Mouse (Mus musculus) embryonic facial prominence, embryonic 12.5 days (tissue): ENCODE data around the gene Tmem169. TPM values are rescaled to one million over a fixed set of nuclear protein-coding genes. Genes with fewer than 3 reads are reported as not detected.

Experiments
- ATAC-seq: fragments of 200-750 bp; cut with Nextera tagmentation; 2 replicates; pipeline ENCODE4 v1.8.0; 2017; ENCODE audit not compliant: insufficient number of reproducible peaks, insufficient read depth, low FRiP score, low TSS enrichment
- H3K27ac ChIP-seq: fragments of 300-500 bp; sonication (generic); 2 replicates; pipeline ENCODE4 v1.5.1; 2016; ENCODE audit warnings: mild to moderate bottlenecking
- H3K27me3 ChIP-seq: fragments of 300-500 bp; sonication (generic); 2 replicates; pipeline ENCODE4 v1.6.1; 2016; ENCODE audit warnings: mild to moderate bottlenecking, moderate library complexity
- H3K36me3 ChIP-seq: fragments of 300-500 bp; sonication (generic); 2 replicates; pipeline ENCODE4 v1.6.1; 2016; ENCODE audit warnings: mild to moderate bottlenecking
- H3K4me1 ChIP-seq: fragments of 300-500 bp; sonication (generic); 2 replicates; pipeline ENCODE4 v1.6.1; 2016
- H3K4me2 ChIP-seq: fragments of 300-500 bp; sonication (generic); replicated peaks from 2 replicates; pipeline ENCODE4 v1.6.1; 2016; ENCODE audit warnings: mild to moderate bottlenecking, moderate library complexity
- H3K4me3 ChIP-seq: fragments of 300-500 bp; sonication (generic); 2 replicates; pipeline ENCODE4 v1.5.1; 2016; ENCODE audit warnings: mild to moderate bottlenecking
- H3K9ac ChIP-seq: fragments of 300-500 bp; sonication (generic); 2 replicates; pipeline ENCODE4 v1.6.1; 2016; ENCODE audit warnings: mild to moderate bottlenecking, moderate library complexity
- H3K9me3 ChIP-seq: fragments of 300-500 bp; sonication (generic); 2 replicates; pipeline ENCODE4 v1.6.1; 2016; ENCODE audit warnings: mild to moderate bottlenecking, moderate library complexity
- WGBS: fragments of 180-500 bp; shearing (Covaris S2); methylation state at CpG from one replicate; pipeline ENCODE4 v1.1.7; 2016; 5-methylcytosine and 5-hydroxymethylcytosine counted together
- polyA plus RNA-seq: library from polyadenylated mRNA; unstranded; fragments of >200 nt; fragmentation: Nextera tagmentation; extraction: Ambion mirVana; gene quantifications from 2 replicates; pipeline ENCODE4 v1.2.1, GENCODE M21; 2016

Tmem169 gene
- polyA plus RNA-seq, 1 experiment from 2014 or later = 7.9 TPM

DNA sequence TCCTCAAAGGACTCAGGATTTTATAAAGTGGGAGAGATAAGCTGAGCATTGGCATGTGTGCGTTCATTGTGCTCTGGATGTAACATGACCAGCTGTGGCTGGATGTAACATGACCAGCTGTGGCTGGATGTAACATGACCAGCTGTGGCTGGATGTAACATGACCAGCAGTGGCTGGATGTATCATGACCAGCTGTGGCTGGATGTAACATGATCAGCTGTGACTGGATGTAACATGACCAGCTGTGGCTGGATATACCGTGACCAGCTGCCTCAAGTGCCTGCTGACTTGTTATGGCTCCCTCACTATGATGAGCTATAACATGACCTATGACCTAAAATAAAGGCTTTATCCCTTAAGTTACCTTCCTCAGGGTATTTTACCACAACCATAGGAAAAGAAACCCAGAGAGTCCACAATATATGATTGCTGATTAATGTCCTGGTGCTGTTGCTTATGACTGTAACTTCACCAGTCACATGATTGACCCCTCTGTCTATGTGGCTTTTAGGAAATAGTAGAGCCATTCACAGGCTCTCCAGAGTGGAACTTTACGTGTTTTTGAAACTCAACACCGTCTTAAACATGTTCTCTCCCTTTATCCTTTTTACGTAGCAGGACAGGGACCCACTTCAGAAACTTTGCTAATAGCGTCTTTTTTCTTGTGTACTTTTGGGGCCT, 25.7 kb downstream of the Tmem169 start:
- Histone ChIP-seq H3K9me3 (no peaks in the 10 kb centered on the region), H3K4me3 (no peak overlapping the region), H3K27me3 (no peaks in the 10 kb centered on the region), H3K4me1 (peaks cover 20% of the 10 kb centered on the region), H3K36me3 (peaks cover 10% of the 10 kb centered on the region), H3K27ac (peak overlapping the region; percentile 72), H3K9ac (no peak overlapping the region), H3K4me2 (peak overlapping the region; percentile 19; the same call in 1 of the 2 replicates)
- ATAC-seq = peak; percentile 66; the same call in 1 of the 2 replicates
- 43% methylated on average over 6 of the region's 6 CpGs for WGBS

GRCm38 (mm10) chr1:72312701-72313398, 28.7 kb downstream of the Tmem169 start:
- 82% methylated on average over 9 of the region's 9 CpGs for WGBS
- Histone ChIP-seq H3K9me3 (no peaks in the 10 kb centered on the region), H3K4me2 (no peak overlapping the region), H3K9ac (no peak overlapping the region), H3K27ac (no peak overlapping the region), H3K4me1 (peaks cover 20% of the 10 kb centered on the region), H3K36me3 (peaks cover 25% of the 10 kb centered on the region), H3K4me3 (no peak overlapping the region), H3K27me3 (no peaks in the 10 kb centered on the region)
- ATAC-seq = no peak

GRCm38 (mm10) chr1:72313399-72314039, 29.4 kb downstream of the Tmem169 start:
- no peaks in the 10 kb centered on the region for H3K27me3 ChIP-seq
- H3K4me1 ChIP-seq = peaks cover 16% of the 10 kb centered on the region
- no peak for ATAC-seq
- no peak overlapping the region for H3K4me2 ChIP-seq
- WGBS = 77% methylated on average over 5 of the region's 5 CpGs
- no peaks in the 10 kb centered on the region for H3K9me3 ChIP-seq
- no peak overlapping the region for H3K9ac ChIP-seq
- H3K27ac ChIP-seq = no peak overlapping the region
- H3K36me3 ChIP-seq = peaks cover 32% of the 10 kb centered on the region
- no peak overlapping the region for H3K4me3 ChIP-seq

GRCm38 (mm10) chr1:72315447-72315846, 31.3 kb downstream of the Tmem169 start:
- no peak for ATAC-seq
- no peak overlapping the region for H3K27ac ChIP-seq
- no peak overlapping the region for H3K9ac ChIP-seq
- no peaks in the 10 kb centered on the region for H3K27me3 ChIP-seq
- H3K4me3 ChIP-seq = no peak overlapping the region
- H3K4me1 ChIP-seq = peaks cover under 1% of the 10 kb centered on the region; the same call in 1 of the 2 replicates
- no peaks in the 10 kb centered on the region for H3K9me3 ChIP-seq
- H3K36me3 ChIP-seq = peaks cover 50% of the 10 kb centered on the region
- no peak overlapping the region for H3K4me2 ChIP-seq
- 83% methylated on average over 4 of the region's 4 CpGs for WGBS

GRCm38 (mm10) chr1:72316409-72316808, 32.2 kb downstream of the Tmem169 start:
- Histone ChIP-seq H3K27ac (no peak overlapping the region), H3K4me2 (no peak overlapping the region), H3K27me3 (no peaks in the 10 kb centered on the region), H3K9ac (no peak overlapping the region), H3K4me3 (no peak overlapping the region), H3K36me3 (peaks cover 57% of the 10 kb centered on the region), H3K9me3 (no peaks in the 10 kb centered on the region), H3K4me1 (no peaks in the 10 kb centered on the region)
- no peak for ATAC-seq
- 79% methylated on average over 8 of the region's 8 CpGs for WGBS

DNA sequence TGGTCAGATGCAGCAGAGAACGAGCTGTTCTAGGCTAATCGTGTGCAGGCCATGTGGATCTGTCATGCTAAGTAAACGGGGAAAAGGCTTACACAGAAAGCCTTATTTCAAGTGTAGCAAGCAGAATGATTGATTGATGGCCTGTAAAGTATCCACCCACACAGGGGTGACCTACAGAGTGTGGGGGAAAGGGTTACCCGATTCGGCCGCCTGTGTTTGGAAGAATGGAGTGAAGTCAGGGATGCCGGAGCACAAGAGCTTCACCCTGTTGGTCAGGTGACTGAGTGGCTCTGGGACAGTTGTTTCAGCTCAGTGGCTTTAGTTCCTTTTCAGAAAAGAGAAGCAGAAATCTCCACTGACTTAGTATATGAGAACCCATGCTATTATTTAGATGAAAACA, 32.7 kb downstream of the Tmem169 start:
- no peak for ATAC-seq
- WGBS = 81% methylated on average over 7 of the region's 7 CpGs

DNA sequence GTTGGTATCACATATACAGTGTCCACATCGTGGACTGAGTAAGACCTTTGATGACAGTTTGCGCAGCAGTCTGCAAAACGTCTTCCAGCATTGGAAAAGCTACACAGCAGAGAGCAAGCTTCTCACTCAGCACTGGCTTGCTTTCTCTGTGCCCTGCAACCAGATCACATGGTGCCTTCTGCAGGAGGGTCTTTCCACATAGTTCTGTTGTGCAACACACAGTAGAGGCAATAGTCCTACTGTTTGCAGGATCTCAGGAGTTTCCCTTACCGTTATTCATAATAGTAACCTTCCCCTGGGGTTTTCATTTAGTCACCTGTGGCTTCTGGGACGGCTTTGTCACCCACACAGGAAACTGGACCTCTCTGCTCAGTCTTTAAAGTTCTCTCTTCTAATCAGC, 36.6 kb downstream of the Tmem169 start:
- 91% methylated on average over 5 of the region's 5 CpGs for WGBS
- H3K9ac ChIP-seq = no peak overlapping the region
- no peak for ATAC-seq

More for the DNA sequence above, 32.7 kb downstream of the Tmem169 start:
- H3K36me3 ChIP-seq = peaks cover 53% of the 10 kb centered on the region
- H3K27ac ChIP-seq = no peak overlapping the region
- no peak overlapping the region for H3K4me3 ChIP-seq
- H3K4me2 ChIP-seq = no peak overlapping the region
- no peaks in the 10 kb centered on the region for H3K9me3 ChIP-seq
- H3K9ac ChIP-seq = no peak overlapping the region
- no peaks in the 10 kb centered on the region for H3K4me1 ChIP-seq
- H3K27me3 ChIP-seq = no peaks in the 10 kb centered on the region

GRCm38 (mm10) chr1:72323248-72323647, 39.1 kb downstream of the Tmem169 start:
- Histone ChIP-seq H3K4me2 (no peak overlapping the region), H3K4me1 (no peaks in the 10 kb centered on the region), H3K9ac (no peak overlapping the region), H3K27me3 (no peaks in the 10 kb centered on the region), H3K9me3 (no peaks in the 10 kb centered on the region), H3K36me3 (peaks cover 68% of the 10 kb centered on the region), H3K4me3 (no peak overlapping the region), H3K27ac (no peak overlapping the region)
- ATAC-seq = no peak
- 95% methylated on average over 4 of the region's 4 CpGs for WGBS

More for the DNA sequence above, 36.6 kb downstream of the Tmem169 start:
- Histone ChIP-seq H3K27ac (no peak overlapping the region), H3K4me3 (no peak overlapping the region), H3K27me3 (no peaks in the 10 kb centered on the region), H3K36me3 (peaks cover 64% of the 10 kb centered on the region), H3K4me2 (no peak overlapping the region), H3K9me3 (no peaks in the 10 kb centered on the region), H3K4me1 (no peaks in the 10 kb centered on the region)

- ATAC-seq = no peak
- peaks cover 64% of the 10 kb centered on the region for H3K36me3 ChIP-seq
- 94% methylated on average over 11 of the region's 11 CpGs for WGBS
Measured at GRCm38 (mm10) chr1:72326162-72326821, 42.1 kb downstream of the Tmem169 start.

GRCm38 (mm10) chr1:72334807-72335206, 50.6 kb downstream of the Tmem169 start:
- Histone ChIP-seq H3K9me3 (no peaks in the 10 kb centered on the region), H3K4me3 (no peak overlapping the region), H3K4me2 (no peak overlapping the region), H3K27ac (no peak overlapping the region), H3K4me1 (no peaks in the 10 kb centered on the region), H3K9ac (no peak overlapping the region), H3K27me3 (no peaks in the 10 kb centered on the region), H3K36me3 (peaks cover 54% of the 10 kb centered on the region)
- WGBS = 91% methylated on average over 11 of the region's 11 CpGs
- no peak for ATAC-seq

More at GRCm38 (mm10) chr1:72326162-72326821, 42.1 kb downstream of the Tmem169 start:
- Histone ChIP-seq H3K4me1 (no peaks in the 10 kb centered on the region), H3K9ac (no peak overlapping the region), H3K4me2 (no peak overlapping the region), H3K27ac (no peak overlapping the region), H3K4me3 (no peak overlapping the region), H3K9me3 (no peaks in the 10 kb centered on the region), H3K27me3 (no peaks in the 10 kb centered on the region)

DNA sequence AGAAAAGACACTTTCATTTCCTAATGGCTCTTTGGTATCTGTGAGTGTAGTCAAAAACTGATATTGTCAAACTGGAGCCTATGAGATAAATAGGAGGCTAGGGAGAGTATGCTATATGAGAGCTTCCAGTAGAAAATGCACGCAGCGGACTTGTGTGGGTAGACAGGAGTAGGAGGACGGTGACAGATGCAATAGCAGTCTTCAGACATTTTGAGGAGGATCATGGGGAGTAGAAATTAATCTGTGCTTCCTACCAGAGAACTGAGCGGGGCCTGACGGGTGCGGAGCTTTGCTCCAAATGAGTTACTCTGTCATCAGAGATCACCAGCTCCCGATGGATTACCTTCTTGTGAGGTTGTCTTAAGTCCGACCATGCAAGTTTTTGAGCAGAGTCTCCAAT, 52.6 kb downstream of the Tmem169 start:
- no peak overlapping the region for H3K4me3 ChIP-seq
- no peaks in the 10 kb centered on the region for H3K27me3 ChIP-seq
- peaks cover 53% of the 10 kb centered on the region for H3K36me3 ChIP-seq
- WGBS = 90% methylated on average over 8 of the region's 8 CpGs
- H3K27ac ChIP-seq = no peak overlapping the region
- ATAC-seq = no peak
- H3K9ac ChIP-seq = no peak overlapping the region
- no peaks in the 10 kb centered on the region for H3K9me3 ChIP-seq
- H3K4me1 ChIP-seq = no peaks in the 10 kb centered on the region
- H3K4me2 ChIP-seq = no peak overlapping the region
